8 mouse cellular contexts compared by ENCODE assay signal in the genomic region with DNA sequence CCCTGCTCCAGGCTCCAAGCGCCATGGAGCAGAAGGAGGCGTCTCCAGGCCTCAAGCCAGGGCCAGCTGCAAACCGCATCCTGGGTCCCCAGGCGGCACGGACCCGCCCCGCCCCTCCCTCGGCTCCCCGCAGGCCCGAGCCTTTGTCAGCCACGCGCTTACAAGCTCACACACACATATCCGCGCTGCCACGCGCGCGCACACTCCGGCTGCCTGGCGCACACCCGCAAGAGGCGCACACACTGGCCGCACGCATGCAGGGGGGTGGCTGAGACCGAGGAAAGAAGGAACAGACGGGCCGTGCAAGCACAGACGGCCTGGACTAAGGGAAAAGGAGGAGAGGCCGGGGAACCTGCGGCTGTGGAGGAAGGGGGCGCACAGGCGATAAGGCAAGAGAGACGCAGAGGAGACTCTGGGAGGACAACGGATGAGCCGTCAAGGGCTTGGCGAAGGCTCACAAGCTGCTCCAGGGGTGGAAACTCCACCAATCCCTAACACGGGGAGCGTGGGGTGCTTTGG. TPM values are rescaled to one million over a fixed set of nuclear protein-coding genes. Genes with fewer than 3 reads are reported as not detected.
A peak's percentile ranks its signal among the peaks of the same experiment; 100 is the strongest.
DNase-seq lines count a peak whose midpoint lies in the region; ATAC-seq lines count a peak whose summit lies in the region.

No protein-coding gene starts in this region.

- H3K4me2 ChIP-seq in heart, embryonic 11.5 days: peak overlapping the region; percentile 99

- WGBS in heart, embryonic 11.5 days (ENCODE audit: insufficient replicate concordance): under 1% methylated on average over 37 of the region's 38 CpGs

- peak overlapping the region; percentile 37; the same call in 1 of the 2 replicates for H3K27ac ChIP-seq in heart, embryonic 11.5 days (ENCODE audit: low read depth, low read length)

- H3K36me3 ChIP-seq in heart, embryonic 11.5 days (ENCODE audit: control insufficient read depth, insufficient read depth, low read length): no peaks in the 10 kb centered on the region

- peak overlapping the region; percentile 71 for H3K4me3 ChIP-seq in heart, embryonic 11.5 days (ENCODE audit: low read depth, low read length)

- peak; percentile 20 to 36 for DNase-seq in spleen, adult 18-20 months
- DNase-seq in spleen, adult 12 weeks (ENCODE audit: low spot score): no peak
- peak; percentile 72 to 79 for DNase-seq in layer of hippocampus, postnatal 10 days (ENCODE audit: low spot score in 2 of 2)
- peak; percentile 54 for DNase-seq in lung, postnatal 10 days
- DNase-seq in right cerebral cortex, postnatal 25 days: peak; percentile 82
- DNase-seq in T-cell, adult 2 months (ENCODE audit: low spot score): no peak

- peak overlapping the region; percentile 69 for H3K9ac ChIP-seq in heart, embryonic 11.5 days (ENCODE audit: low read depth, low read length)

- H3K4me1 ChIP-seq in heart, embryonic 11.5 days (ENCODE audit: control insufficient read depth, insufficient read depth, low read length): peaks cover 33% of the 10 kb centered on the region

- no peaks in the 10 kb centered on the region for H3K9me3 ChIP-seq in heart, embryonic 11.5 days (replicated peaks; ENCODE audit: control insufficient read depth, low read length)

- peaks cover 34% of the 10 kb centered on the region for H3K27me3 ChIP-seq in heart, embryonic 11.5 days (ENCODE audit: control insufficient read depth, insufficient read depth, low read length)

- peak; percentile 39 for ATAC-seq in common myeloid progenitor, adult 5-6 weeks (replicated peaks; ENCODE audit: low read depth, poor library complexity, severe bottlenecking)
- ATAC-seq in heart, embryonic 11.5 days (replicated peaks; ENCODE audit: insufficient number of reproducible peaks, low FRiP score, low TSS enrichment): no peak; the same call in 1 of the 2 replicates

RNA-seq across cellular contexts. Expression of gene Spns2, which starts 0.9 kb away (rescaled TPM):
- total RNA-seq in common myeloid progenitor, adult 5-6 weeks (2017): 38.1 and 49.9 TPM in 2 replicates
- polyA plus RNA-seq in heart, embryonic 11.5 days (2014; fragmentation: Nextera tagmentation; extraction: Ambion mirVana): 4.0 and 4.6 TPM in 2 replicates
- total RNA-seq in layer of hippocampus, postnatal 10 days (2021): 10 to 100 TPM; 58.4 to 59.6 TPM

RNA-seq across cellular contexts. Expression of gene Mybbp1a, which starts 47.7 kb away (rescaled TPM):
- 138 and 260 TPM in 2 replicates for total RNA-seq in common myeloid progenitor, adult 5-6 weeks (2017)
- 93.8 and 101 TPM in 2 replicates for polyA plus RNA-seq in heart, embryonic 11.5 days (2014; fragmentation: Nextera tagmentation; extraction: Ambion mirVana)
- 10 to 100 TPM; 50.2 to 55.0 TPM for total RNA-seq in layer of hippocampus, postnatal 10 days (2021)

RNA-seq across cellular contexts. Expression of gene Ggt6, which starts 53.5 kb away (rescaled TPM):
- total RNA-seq in common myeloid progenitor, adult 5-6 weeks (2017): not detected in 2 replicates
- not detected in 2 replicates for polyA plus RNA-seq in heart, embryonic 11.5 days (2014; fragmentation: Nextera tagmentation; extraction: Ambion mirVana)
- total RNA-seq in layer of hippocampus, postnatal 10 days (2021): not detected

Comparison
In these comparisons a context has a peak if more than half of its experiments do, and no peak if none do; other contexts are left out.
1. DNase-seq: peak in spleen, adult 18-20 months (2 of 2), layer of hippocampus, postnatal 10 days (2 of 2), lung, postnatal 10 days (single experiment) and right cerebral cortex, postnatal 25 days (single experiment); none in spleen, adult 12 weeks (single experiment) and T-cell, adult 2 months (single experiment).